Mouse (Mus musculus) ES-Bruce4 (cell line): Measurements from ENCODE around the gene Clip4.

Experiments used
- CTCF ChIP-seq: IDR thresholded peaks from one replicate; pipeline ENCODE4 v1.8.1; 2011; ENCODE audit warnings: low read depth, low read length
- POLR2A ChIP-seq: IDR thresholded peaks from one replicate; pipeline ENCODE4 v1.8.1; 2011; ENCODE audit warnings: low read length; ENCODE audit not compliant: insufficient read depth

- TF ChIP-seq POLR2A (no peak), CTCF (no peak)
Measured at GRCm38 (mm10) chr17:71749616-71750168, 18.6 kb upstream of the Clip4 start.
